Mouse (Mus musculus) CH12.LX (cell line): Measurements from ENCODE around the gene Fam133b. TPM values are rescaled to one million over a fixed set of nuclear protein-coding genes. Genes with fewer than 3 reads are reported as not detected.

Experiments used
- DNase-seq: peaks from one replicate; pipeline ENCODE4 v3.0.0-alpha.2; 2013; ENCODE audit errors: extremely low read depth
- H3K27ac ChIP-seq: 2 replicates; pipeline ENCODE4 v1.5.1; 2012; ENCODE audit warnings: low read depth, mild to moderate bottlenecking, control low read depth, moderate library complexity; ENCODE audit not compliant: insufficient read depth
- H3K27me3 ChIP-seq: replicated peaks from 2 replicates; pipeline ENCODE3; 2012; ENCODE audit warnings: inconsistent platforms
- H3K36me3 ChIP-seq, 2 experiments: replicated peaks in 1 of 2; 2 replicates each; pipeline versions ENCODE3 to v1.6.1; 2012; ENCODE audit warnings: inconsistent platforms in 1 of 2, low read length in 1 of 2, mild to moderate bottlenecking in 1 of 2, mixed read lengths in 1 of 2, moderate library complexity in 1 of 2; ENCODE audit not compliant: control insufficient read depth in 1 of 2, insufficient read depth in 1 of 2
- H3K4me1 ChIP-seq, 2 experiments: 2 replicates each; pipeline ENCODE4 v1.6.1; 2012; ENCODE audit warnings: inconsistent platforms in 1 of 2, moderate library complexity in 1 of 2; ENCODE audit not compliant: insufficient read depth in 2 of 2, control insufficient read depth in 1 of 2
- H3K4me2 ChIP-seq: 2 replicates; pipeline ENCODE4 v1.6.1; 2012; ENCODE audit warnings: low read depth, mild to moderate bottlenecking, control low read depth; ENCODE audit not compliant: poor library complexity, insufficient read depth, severe bottlenecking
- H3K4me3 ChIP-seq, 3 experiments: fragments of 150-350 bp in 1 of 3; sonication (generic) in 1 of 3; replicated peaks in 1 of 3; 2 replicates each; pipeline versions ENCODE3 to v1.5.1; 2011 to 2012; ENCODE audit warnings: low read depth in 2 of 3, low read length in 2 of 3, mild to moderate bottlenecking in 2 of 3, moderate library complexity in 2 of 3, control low read depth in 1 of 3, improper control_type of control experiment in 1 of 3, inconsistent platforms in 1 of 3, mixed read lengths in 1 of 3; ENCODE audit not compliant: poor library complexity in 1 of 3
- H3K79me2 ChIP-seq: replicated peaks from 2 replicates; pipeline ENCODE4 v1.6.1; 2012; ENCODE audit warnings: mild to moderate bottlenecking, moderate library complexity; ENCODE audit not compliant: control insufficient read depth, poor library complexity, insufficient read depth, severe bottlenecking; ENCODE audit errors: extremely low read depth
- H3K9ac ChIP-seq: 2 replicates; pipeline ENCODE4 v1.6.1; 2012; ENCODE audit warnings: low read depth, mild to moderate bottlenecking, control low read depth, moderate library complexity; ENCODE audit not compliant: insufficient read depth
- H3K9me3 ChIP-seq: replicated peaks from 2 replicates; pipeline ENCODE3; 2012; ENCODE audit warnings: low read length, inconsistent platforms, mixed read lengths
- BHLHE40 ChIP-seq: IDR thresholded peaks from 2 replicates; pipeline ENCODE4 v1.6.1; 2011; ENCODE audit warnings: mild to moderate bottlenecking, low read depth, low read length, improper control_type of control experiment
- CHD1 ChIP-seq: IDR thresholded peaks from 2 replicates; pipeline ENCODE4 v1.6.1; 2012; ENCODE audit warnings: low read depth, low read length, improper control_type of control experiment, inconsistent platforms
- CHD2 ChIP-seq: IDR thresholded peaks from 2 replicates; pipeline ENCODE4 v1.6.1; 2011; ENCODE audit warnings: low read length, improper control_type of control experiment
- ELF1 ChIP-seq: IDR thresholded peaks from 2 replicates; pipeline ENCODE4 v1.6.1; 2014; ENCODE audit warnings: low read depth, mild to moderate bottlenecking, inconsistent platforms, low read length, improper control_type of control experiment
- EP300 ChIP-seq: IDR thresholded peaks from 2 replicates; pipeline ENCODE4 v1.6.1; 2011; ENCODE audit warnings: low read length, improper control_type of control experiment
- ETS1 ChIP-seq: conservative IDR thresholded peaks from 2 replicates; pipeline ENCODE4 v1.6.1; 2012; ENCODE audit warnings: low read depth, mild to moderate bottlenecking, inconsistent platforms, low read length, improper control_type of control experiment, moderate library complexity
- GABPA ChIP-seq: IDR thresholded peaks from 2 replicates; pipeline ENCODE4 v1.6.1; 2012; ENCODE audit warnings: low read depth, low read length, improper control_type of control experiment, inconsistent platforms; ENCODE audit not compliant: insufficient replicate concordance
- HCFC1 ChIP-seq: IDR thresholded peaks from 2 replicates; pipeline ENCODE4 v1.6.1; 2012; ENCODE audit warnings: low read depth, mild to moderate bottlenecking, inconsistent platforms, low read length, improper control_type of control experiment
- IRF4 ChIP-seq: IDR thresholded peaks from 2 replicates; pipeline ENCODE4 v1.6.1; 2014; ENCODE audit warnings: low read depth, mild to moderate bottlenecking, inconsistent platforms, low read length, improper control_type of control experiment
- JUN ChIP-seq: IDR thresholded peaks from 2 replicates; pipeline ENCODE4 v1.6.1; 2011; ENCODE audit warnings: low read depth, mild to moderate bottlenecking, low read length, improper control_type of control experiment, moderate library complexity; ENCODE audit not compliant: insufficient read depth
- MAFK ChIP-seq: IDR thresholded peaks from 2 replicates; pipeline ENCODE4 v1.6.1; 2011; ENCODE audit warnings: low read length, improper control_type of control experiment; ENCODE audit not compliant: insufficient replicate concordance
- POLR2A ChIP-seq: IDR thresholded peaks from 2 replicates; pipeline ENCODE4 v1.6.1; 2011; ENCODE audit warnings: low read depth, mild to moderate bottlenecking, improper control_type of control experiment, low read length
- POLR2AphosphoS2 ChIP-seq: IDR thresholded peaks from 2 replicates; pipeline ENCODE4 v1.6.1; 2011; ENCODE audit warnings: low read depth, low read length, improper control_type of control experiment
- RAD21 ChIP-seq: IDR thresholded peaks from 2 replicates; pipeline ENCODE4 v1.6.1; 2011; ENCODE audit warnings: low read depth, mild to moderate bottlenecking, low read length, improper control_type of control experiment, moderate library complexity
- RCOR1 ChIP-seq: conservative IDR thresholded peaks from 2 replicates; pipeline ENCODE4 v1.6.1; 2012; ENCODE audit warnings: low read depth, mild to moderate bottlenecking, inconsistent platforms, low read length, improper control_type of control experiment
- SMC3 ChIP-seq: IDR thresholded peaks from 2 replicates; pipeline ENCODE4 v1.6.1; 2011; ENCODE audit warnings: low read depth, low read length, improper control_type of control experiment
- TBP ChIP-seq: conservative IDR thresholded peaks from 2 replicates; pipeline ENCODE4 v1.6.1; 2011; ENCODE audit warnings: low read depth, low read length, improper control_type of control experiment
- TCF12 ChIP-seq: IDR thresholded peaks from 2 replicates; pipeline ENCODE4 v1.6.1; 2014; ENCODE audit warnings: low read depth, mild to moderate bottlenecking, inconsistent platforms, low read length, improper control_type of control experiment
- UBTF ChIP-seq: IDR thresholded peaks from 2 replicates; pipeline ENCODE4 v1.6.1; 2012; ENCODE audit warnings: low read depth, mild to moderate bottlenecking, inconsistent platforms, low read length, improper control_type of control experiment, moderate library complexity
- ZKSCAN1 ChIP-seq: IDR thresholded peaks from 2 replicates; pipeline ENCODE4 v1.6.1; 2012; ENCODE audit warnings: low read depth, inconsistent platforms, low read length, improper control_type of control experiment, borderline replicate concordance
- ZNF384 ChIP-seq: IDR thresholded peaks from 2 replicates; pipeline ENCODE4 v1.6.1; 2012; ENCODE audit warnings: low read depth, low read length, improper control_type of control experiment, inconsistent platforms
- dilution Hi-C: fragments of 300-500 bp; cut with MboI; formaldehyde crosslinking; loops from 2 replicates; pipeline ENCODE4 v1.14.3; 2020; ENCODE audit warnings: low sequenced_read_pairs; ENCODE audit not compliant: extremely low pct_unique_long_range_greater_than_20kb, extremely low pct_ligation_motif_present
- in situ Hi-C: fragments of 300-500 bp; cut with MboI; formaldehyde crosslinking; loops from 3 replicates; pipeline ENCODE4 v1.14.3; 2019; ENCODE audit warnings: low sequenced_read_pairs, low pct_ligation_motif_present, low pct_unique_long_range_greater_than_20kb, mixed read lengths
- polyA plus RNA-seq: library from polyadenylated mRNA; unstranded; fragments of >175 nt; gene quantifications from 2 replicates; pipeline ENCODE4 v1.2.1, GENCODE M21; 2012; ENCODE audit warnings: low read depth; ENCODE audit not compliant: insufficient read length
- total RNA-seq, 2 experiments: library from RNA; depleted of rRNA; stranded (reverse); fragments of 300-350 nt in 1 of 2; fragments of >200 nt in 1 of 2; gene quantifications; 2 replicates each; pipeline ENCODE4 v1.2.3; 2012 to 2014

Gene Fam133b
- total and polyA plus RNA-seq, 3 experiments = 23.2 to 66.1 (median 55.9) TPM

DNA sequence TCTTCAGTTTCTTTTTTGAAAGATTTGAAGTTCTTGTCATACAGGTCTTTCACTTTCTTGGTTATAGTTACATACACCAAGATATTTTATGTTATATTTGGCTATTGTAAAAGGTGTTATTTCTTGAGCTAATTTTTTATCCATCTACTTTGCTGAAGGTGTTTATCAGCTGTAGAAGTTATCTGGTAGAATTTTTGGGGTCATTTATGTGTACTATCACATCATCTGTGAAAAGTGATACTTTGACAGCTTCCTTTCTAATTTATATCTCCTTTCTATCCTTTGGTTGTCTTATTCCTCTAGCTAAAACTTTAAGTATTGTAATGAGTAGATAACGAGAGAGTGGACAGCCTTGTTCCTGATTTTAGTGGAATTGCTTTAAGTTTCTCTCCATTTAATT is 7.8 kb downstream of the Fam133b start:
- TF ChIP-seq GABPA (no peak), BHLHE40 (no peak), CHD2 (no peak), TBP (no peak), UBTF (no peak), MAFK (no peak), POLR2AphosphoS2 (no peak), JUN (no peak), IRF4 (no peak), ZKSCAN1 (no peak), HCFC1 (no peak), ETS1 (no peak), RAD21 (no peak), ELF1 (no peak), ZNF384 (no peak), RCOR1 (no peak), TCF12 (no peak)
- Histone ChIP-seq H3K79me2 (peaks cover 69% of the 10 kb centered on the region), H3K9me3 (no peaks in the 10 kb centered on the region), H3K4me2 (no peak overlapping the region), H3K9ac (no peak overlapping the region), H3K27ac (no peak overlapping the region), H3K27me3 (no peaks in the 10 kb centered on the region), H3K4me3 (no peak overlapping the region), H3K36me3 (peaks cover 23 to 50% of the 10 kb centered on the region in 2 experiments), H3K4me1 (peaks cover 3 to 37% of the 10 kb centered on the region in 2 experiments; a peak in 3 of 4 replicates)
- in situ Hi-C loops = no loop called here
- dilution Hi-C loops = no loop called here
- no peak for DNase-seq

DNA sequence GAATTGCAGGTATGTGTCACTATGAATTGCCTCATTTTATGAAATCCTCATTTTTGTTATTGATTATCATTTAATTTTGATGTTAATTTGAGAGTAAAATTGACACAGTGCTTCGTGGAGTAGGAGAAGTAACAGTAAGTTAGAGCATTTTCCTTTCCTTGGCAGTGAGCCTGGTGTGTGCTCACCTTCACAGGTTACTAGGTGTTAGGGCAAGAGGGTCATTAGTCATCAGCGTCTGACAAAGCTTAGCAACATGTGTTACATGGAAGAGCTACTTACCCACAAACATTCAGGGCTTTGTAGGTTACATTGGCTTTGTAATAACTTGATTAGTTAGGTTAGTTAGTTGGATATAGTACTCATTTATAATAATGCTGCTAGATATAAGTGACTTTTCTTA is 10.6 kb downstream of the Fam133b start:
- no peak for DNase-seq
- H3K27me3 ChIP-seq = no peaks in the 10 kb centered on the region
- peaks cover 32 to 55% of the 10 kb centered on the region in 2 experiments for H3K36me3 ChIP-seq
- no peak overlapping the region for H3K9ac ChIP-seq
- no peaks in the 10 kb centered on the region for H3K9me3 ChIP-seq
- H3K4me3 ChIP-seq = no peak overlapping the region
- H3K4me2 ChIP-seq = no peak overlapping the region
- H3K79me2 ChIP-seq = peaks cover 47% of the 10 kb centered on the region
- TF ChIP-seq CHD1 (no peak), SMC3 (no peak), POLR2A (no peak), EP300 (no peak)
- TF ChIP-seq, all 38 proteins: peak for 0
- Histone ChIP-seq H3K4me1 (peaks cover 0 to 15% of the 10 kb centered on the region in 2 experiments; a peak in 3 of 4 replicates), H3K27ac (no peak overlapping the region)
- dilution Hi-C loops (no loop called here), in situ Hi-C loops (no loop called here)
